Mouse (Mus musculus) bone marrow, adult 2 months (tissue): Measurements from ENCODE around the gene Kif2a. TPM values are rescaled to one million over a fixed set of nuclear protein-coding genes. Genes with fewer than 3 reads are reported as not detected.

Experiments
- H3K27ac ChIP-seq: fragments of 200-500 bp; 2 replicates; pipeline ENCODE4 v1.5.1; 2012; ENCODE audit warnings: low read depth, mild to moderate bottlenecking, control low read depth, inconsistent platforms, low read length; ENCODE audit not compliant: control insufficient read depth, poor library complexity, insufficient read depth
- H3K4me1 ChIP-seq: fragments of 200-500 bp; 2 replicates; pipeline ENCODE4 v1.6.1; 2011; ENCODE audit warnings: low read length; ENCODE audit not compliant: control insufficient read depth, insufficient read depth
- H3K4me3 ChIP-seq: fragments of 200-500 bp; replicated peaks from 2 replicates; pipeline ENCODE3; 2011; ENCODE audit warnings: mild to moderate bottlenecking, low read depth, low read length, control low read depth; ENCODE audit not compliant: control insufficient read depth
- CTCF ChIP-seq: fragments of 200-500 bp; IDR thresholded peaks from 2 replicates; pipeline ENCODE4 v1.5.1; 2011; ENCODE audit warnings: low read length, control low read depth; ENCODE audit not compliant: control insufficient read depth, insufficient read depth
- POLR2A ChIP-seq: fragments of 200-500 bp; IDR thresholded peaks from 2 replicates; pipeline ENCODE4 v1.6.1; 2011; ENCODE audit warnings: low read depth, mild to moderate bottlenecking, control low read depth, low read length, borderline replicate concordance; ENCODE audit not compliant: control insufficient read depth
- WGBS: fragments of 180-500 bp; shearing (Covaris S2); methylation state at CpG from one replicate; pipeline ENCODE4 v1.1.7; 2018; 5-methylcytosine and 5-hydroxymethylcytosine counted together
- polyA plus RNA-seq: library from polyadenylated mRNA; stranded (reverse); fragments of >200 nt; gene quantifications from 2 replicates; pipeline ENCODE4 v1.2.4, GENCODE M21; 2011; ENCODE audit warnings: low replicate concordance; ENCODE audit not compliant: missing spikeins, insufficient read depth, insufficient read length

Gene Kif2a
- polyA plus RNA-seq, 1 experiment, result 70.7 TPM

- H3K27ac ChIP-seq, result no peak overlapping the region
Observed at GRCm38 (mm10) chr13:107034028-107034920, 12.3 kb upstream of the Kif2a start.

GRCm38 (mm10) chr13:107031228-107031627 lies 9.3 kb upstream of the Kif2a start:
- no peak overlapping the region for H3K27ac ChIP-seq
- no peak for TF ChIP-seq POLR2A
- TF ChIP-seq CTCF, result no peak
- H3K4me3 ChIP-seq, result no peak overlapping the region
- H3K4me1 ChIP-seq, result no peaks in the 10 kb centered on the region

More at GRCm38 (mm10) chr13:107034028-107034920, 12.3 kb upstream of the Kif2a start:
- Histone ChIP-seq H3K4me3 (no peak overlapping the region), H3K4me1 (no peaks in the 10 kb centered on the region)
- TF ChIP-seq CTCF (no peak), POLR2A (no peak)
- 69% methylated on average over 1 of the region's 1 CpGs for WGBS

GRCm38 (mm10) chr13:107027218-107027617 lies 5.3 kb upstream of the Kif2a start:
- TF ChIP-seq POLR2A, result no peak

GRCm38 (mm10) chr13:107025663-107026062 lies 3.7 kb upstream of the Kif2a start:
- under 1% methylated on average over 3 of the region's 3 CpGs for WGBS
- H3K4me1 ChIP-seq, result no peaks in the 10 kb centered on the region; the same call in 1 of the 2 replicates
- no peak overlapping the region for H3K27ac ChIP-seq
- H3K4me3 ChIP-seq, result no peak overlapping the region
- TF ChIP-seq CTCF, result no peak
- TF ChIP-seq POLR2A, result no peak

More at GRCm38 (mm10) chr13:107027218-107027617, 5.3 kb upstream of the Kif2a start:
- H3K4me1 ChIP-seq, result no peaks in the 10 kb centered on the region; the same call in 1 of the 2 replicates
- H3K4me3 ChIP-seq, result no peak overlapping the region
- WGBS, result 58% methylated on average over 4 of the region's 4 CpGs
- H3K27ac ChIP-seq, result no peak overlapping the region

- peak overlapping the region; percentile 70 for H3K27ac ChIP-seq
- 4% methylated on average over 83 of the region's 97 CpGs for WGBS
- peak overlapping the region; percentile 95 for H3K4me3 ChIP-seq
- TF ChIP-seq CTCF, result no peak
- peak; percentile 74; the same call in 1 of the 2 replicates for TF ChIP-seq POLR2A
- no peaks in the 10 kb centered on the region; the same call in 1 of the 2 replicates for H3K4me1 ChIP-seq
Observed at GRCm38 (mm10) chr13:107022266-107023171, 593 bp upstream of the Kif2a start.

- 48% methylated on average over 2 of the region's 2 CpGs for WGBS
- H3K4me1 ChIP-seq, result no peaks in the 10 kb centered on the region; the same call in 1 of the 2 replicates
- no peak overlapping the region for H3K4me3 ChIP-seq
- TF ChIP-seq POLR2A (no peak), CTCF (no peak)
- no peak overlapping the region for H3K27ac ChIP-seq
Observed at GRCm38 (mm10) chr13:107019443-107019842, 2.5 kb downstream of the Kif2a start.

- Histone ChIP-seq H3K27ac (no peak overlapping the region), H3K4me3 (no peak overlapping the region), H3K4me1 (no peaks in the 10 kb centered on the region; the same call in 1 of the 2 replicates)
- TF ChIP-seq POLR2A (no peak), CTCF (no peak)
- 76% methylated on average over 2 of the region's 2 CpGs for WGBS
Observed at GRCm38 (mm10) chr13:107013926-107014325, 8.0 kb downstream of the Kif2a start.

- Histone ChIP-seq H3K4me3 (no peak overlapping the region), H3K27ac (no peak overlapping the region), H3K4me1 (no peaks in the 10 kb centered on the region; the same call in 1 of the 2 replicates)
- no peak for TF ChIP-seq CTCF
- TF ChIP-seq POLR2A, result no peak
- 85% methylated on average over 2 of the region's 2 CpGs for WGBS
Observed at GRCm38 (mm10) chr13:107011618-107012017, 10.3 kb downstream of the Kif2a start.

GRCm38 (mm10) chr13:107008174-107008573 lies 13.8 kb downstream of the Kif2a start:
- Histone ChIP-seq H3K4me1 (no peaks in the 10 kb centered on the region; the same call in 1 of the 2 replicates), H3K27ac (no peak overlapping the region), H3K4me3 (no peak overlapping the region)
- WGBS, result 75% methylated on average over 4 of the region's 4 CpGs
- TF ChIP-seq POLR2A, result no peak
- no peak for TF ChIP-seq CTCF
